Mouse (Mus musculus): ENCODE data around the gene Cebpg. TPM values are rescaled to one million over a fixed set of nuclear protein-coding genes. Genes with fewer than 3 reads are reported as not detected.
A peak's percentile ranks its signal among the peaks of the same experiment; 100 is the strongest.

Gene Cebpg
- total RNA-seq, 4 experiments from 2014 or later: 41.4 to 46.2 (median 44.0) TPM

DNA sequence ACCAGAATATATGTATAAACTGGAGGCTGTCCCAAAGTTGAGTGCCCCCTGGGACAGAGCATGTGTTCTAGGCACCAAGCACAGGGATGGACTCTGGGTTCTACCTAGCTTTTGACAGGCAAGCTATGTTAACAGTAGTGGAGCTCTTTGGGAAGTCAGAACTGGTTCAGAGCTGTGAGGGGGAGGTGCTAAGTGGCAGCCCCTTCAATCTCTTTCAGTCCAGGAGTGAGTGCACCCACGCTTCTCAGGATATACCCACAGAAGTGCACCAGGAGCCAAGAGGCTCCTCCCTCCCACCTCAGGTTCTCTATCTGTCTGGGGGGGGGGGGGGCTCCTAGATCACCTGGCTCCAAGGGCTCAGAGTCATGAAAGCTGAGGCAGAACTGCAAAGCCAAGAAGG, 31.9 kb downstream of the Cebpg start:
- DNase-seq: no peak

DNA sequence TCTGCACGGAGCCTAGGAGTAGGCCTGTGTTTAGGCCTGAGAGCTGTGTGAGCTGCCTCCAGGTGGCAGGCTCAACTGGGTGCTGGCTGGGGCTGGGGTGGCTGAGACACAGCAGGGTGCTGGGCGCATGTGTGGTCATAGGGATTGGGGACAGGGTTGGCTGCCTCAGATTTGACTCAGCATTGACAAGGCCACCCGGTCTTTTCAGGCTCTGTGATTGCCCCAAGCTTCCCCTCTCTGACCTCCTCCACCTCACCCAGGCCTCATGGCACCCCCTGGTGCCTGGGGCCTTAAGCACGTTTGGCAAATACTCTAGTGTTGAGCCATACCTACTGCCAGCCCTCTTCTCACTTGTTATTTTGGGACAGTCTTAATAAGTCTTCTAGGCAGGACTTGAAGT, 33.1 kb downstream of the Cebpg start:
- peak; percentile 70 for DNase-seq

DNA sequence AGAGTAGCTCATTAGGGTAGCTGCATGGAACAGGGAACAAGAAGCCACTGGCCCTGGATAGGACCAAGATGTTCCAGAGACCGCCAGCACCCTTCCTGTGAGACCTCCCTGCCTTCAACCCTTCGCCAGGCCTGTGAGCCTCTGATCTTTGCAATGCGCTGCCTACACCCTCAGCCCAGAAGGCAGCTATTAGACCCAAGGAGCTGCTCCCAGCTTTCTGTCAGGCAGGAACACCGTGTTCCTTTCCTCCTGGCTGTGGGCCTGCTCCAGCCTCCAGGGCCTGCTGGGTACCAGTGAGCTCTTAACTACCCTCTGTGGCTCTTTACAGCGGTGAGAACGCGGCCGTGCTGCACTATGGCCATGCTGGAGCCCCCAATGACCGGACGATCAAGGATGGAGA, 35.0 kb downstream of the Cebpg start:
- no peak for DNase-seq

DNA sequence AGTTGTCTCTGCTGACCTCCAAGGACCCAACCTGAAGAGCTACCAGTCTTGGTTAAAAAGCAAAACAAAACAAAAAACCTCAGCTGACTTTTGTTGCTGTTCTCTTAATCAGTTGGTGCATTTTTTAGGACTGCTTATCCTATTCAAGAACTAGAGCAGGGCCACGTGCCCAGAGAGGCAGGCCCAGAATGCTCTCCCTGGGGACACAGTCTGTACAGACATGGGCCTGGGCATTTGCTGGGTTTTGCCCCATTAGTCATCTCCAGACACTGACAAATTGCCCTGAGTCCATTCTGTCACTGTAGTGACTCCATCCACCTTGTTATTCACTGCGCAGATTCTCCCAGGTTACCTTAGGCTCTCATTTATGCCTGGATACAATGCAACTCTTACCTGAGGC, 41.1 kb downstream of the Cebpg start:
- DNase-seq: no peak

DNA sequence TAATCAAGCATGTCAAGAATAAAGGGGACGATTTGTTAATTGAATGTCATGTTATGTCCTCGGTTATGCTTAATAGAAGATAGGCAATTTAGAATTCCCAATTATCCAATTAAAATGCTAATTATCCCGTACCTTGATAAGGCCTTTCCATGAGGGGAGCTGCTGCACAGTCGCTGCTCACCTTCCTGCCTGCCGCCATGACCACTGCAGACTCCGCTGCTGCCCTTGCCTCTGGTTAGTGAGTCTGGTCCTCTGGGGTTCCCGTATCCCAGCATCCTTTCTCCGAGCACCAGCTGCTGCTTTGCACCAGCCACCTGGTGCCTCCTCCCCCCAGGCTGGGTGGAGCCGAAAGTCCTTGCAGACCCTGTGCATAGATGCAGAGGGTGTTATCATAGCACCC, 43.1 kb downstream of the Cebpg start:
- no peak for DNase-seq

DNA sequence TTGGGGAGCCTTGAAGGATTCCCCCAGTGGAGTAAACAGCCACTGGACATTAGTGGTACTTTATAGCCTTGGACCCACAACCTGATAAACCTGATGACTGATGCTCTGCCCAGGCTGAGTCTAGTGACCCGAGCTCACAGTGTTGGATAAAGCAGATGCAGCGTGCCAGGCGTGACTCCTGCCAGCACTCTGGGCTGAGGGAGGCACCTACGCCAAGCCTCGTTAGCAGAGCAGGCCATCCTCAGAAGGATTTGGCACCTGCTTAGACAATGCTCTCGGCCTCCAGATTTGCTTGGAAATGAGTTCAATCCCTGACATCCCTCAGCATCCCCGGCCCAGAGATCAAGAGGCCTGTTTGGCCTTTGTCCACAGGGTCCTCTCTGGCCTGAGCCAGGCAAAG, 49.7 kb downstream of the Cebpg start:
- DNase-seq: no peak

DNA sequence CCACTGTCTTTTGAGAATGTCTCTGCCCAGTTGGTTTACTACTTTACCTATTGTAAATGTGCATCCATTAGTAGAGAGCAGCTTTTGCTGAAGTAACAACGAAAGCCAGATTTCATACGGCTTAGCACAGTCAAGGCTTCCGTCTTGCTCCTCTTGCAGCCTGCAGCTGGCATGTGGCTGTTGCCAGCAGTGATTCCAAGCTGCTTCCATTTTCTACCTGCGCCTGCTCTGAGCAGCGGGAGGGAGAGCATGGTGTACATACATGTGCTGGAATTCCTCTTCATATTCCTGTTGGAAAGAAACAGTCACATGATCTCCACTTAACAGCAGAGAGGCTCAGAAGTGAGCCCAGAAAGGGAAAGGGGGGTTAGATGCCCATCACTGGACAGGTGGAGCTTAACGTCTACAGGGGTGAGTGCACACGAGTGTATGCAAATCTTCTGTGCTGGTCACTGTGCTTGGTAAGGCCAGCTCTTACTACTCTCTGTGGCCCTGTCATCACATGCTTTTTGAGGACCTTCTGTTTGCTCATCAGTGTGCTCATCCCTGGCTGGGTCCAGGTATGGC, 53.1 kb downstream of the Cebpg start:
- no peak for DNase-seq

DNA sequence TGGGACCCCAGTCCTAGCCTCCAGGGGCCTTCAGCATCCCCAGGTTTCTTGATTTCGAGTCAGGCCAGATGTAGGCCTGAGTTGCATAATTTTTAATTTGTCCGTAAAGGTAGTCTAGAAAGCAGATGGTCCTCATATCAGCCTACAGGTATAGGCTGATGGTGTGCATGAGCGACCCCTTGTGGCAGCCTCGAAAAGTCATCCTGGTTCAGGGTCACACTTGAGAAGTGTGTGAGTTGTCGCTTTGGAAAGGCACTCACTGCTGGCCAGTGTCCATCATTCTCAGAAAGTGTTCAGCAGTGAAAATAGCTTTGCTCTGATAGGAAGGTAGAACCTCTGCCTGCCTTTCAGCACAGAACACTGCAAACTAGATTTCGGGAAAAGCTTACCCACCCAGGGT, 55.5 kb downstream of the Cebpg start:
- DNase-seq: no peak

Small RNAs within 50 kb of the gene (microRNA-seq; reads per million reads assigned to microRNA genes)
- 0 reads per million in 2 experiments for gene Gm25033

Other genes starting within 250 kb of the Cebpg start
- gene Chst8, start 243.9 kb downstream of the Cebpg start, total RNA-seq (2022): 10 to 100 TPM in 3 of 4 experiments, 1 to 10 TPM in 1; 7.1 to 29.9 (median 13.8) TPM
- 100 to 1,000 TPM in 2 of 4 experiments, 10 to 100 TPM in 2; 76.5 to 139 (median 99.3) TPM for gene Pepd, start 144.2 kb downstream of the Cebpg start, total RNA-seq (2022)
- 100 to 1,000 TPM in 2 of 4 experiments, 10 to 100 TPM in 2; 45.2 to 106 (median 92.9) TPM for gene Cebpa, start 62.7 kb upstream of the Cebpg start, total RNA-seq (2022)
- gene Slc7a10, start 129.8 kb upstream of the Cebpg start, total RNA-seq (2022): 10 to 100 TPM; 12.2 to 29.7 (median 14.9) TPM
- 10 to 100 TPM; 21.8 to 24.6 (median 24.3) TPM for gene Lrp3, start 158.9 kb upstream of the Cebpg start, total RNA-seq (2022)

Data from adrenal gland, adult 8-10 months (tissue).